19 mouse cellular contexts compared by ENCODE assay signal in the genomic region with DNA sequence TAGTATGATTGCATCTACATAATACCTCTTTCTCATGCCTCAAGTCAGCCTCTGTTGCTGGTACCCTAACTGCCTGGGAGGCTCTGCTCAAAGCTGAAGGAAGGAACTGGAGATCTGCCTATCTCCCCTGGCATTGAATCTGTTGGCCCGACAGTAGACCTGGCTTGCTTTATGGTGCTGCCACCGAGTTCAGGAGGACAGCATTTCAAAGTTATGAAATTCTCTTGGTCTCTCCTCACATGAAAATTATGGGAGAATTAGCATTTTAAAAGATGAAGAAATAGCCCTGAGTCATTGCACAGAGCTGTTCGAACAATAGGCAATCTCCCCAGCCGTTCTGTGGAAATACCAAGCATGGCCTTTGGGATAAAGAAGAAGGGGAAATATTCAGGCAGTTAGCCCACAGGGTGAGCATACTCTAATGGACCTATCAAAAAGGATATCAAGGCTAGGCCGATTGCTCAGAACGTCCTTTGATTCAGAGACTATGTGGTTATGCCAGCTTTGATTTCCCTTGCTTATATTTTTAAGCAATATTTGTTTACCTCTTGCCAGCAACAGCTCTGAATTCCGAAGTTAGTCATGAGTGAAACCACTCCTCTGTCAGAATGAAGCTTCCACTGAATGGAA.
DNase-seq lines count a peak whose midpoint lies in the region.
"Had no signal": no experiment of that assay in that cellular context is flagged by ENCODE, and none has a peak within 500 bp of the region (broad histone marks: within the 10 kb centered on the region; RNA-seq: fewer than 3 reads in every experiment).

No protein-coding gene starts in this region.

- intact Hi-C loops in left cerebral cortex, postnatal 10 days (cut with DNase I): no loop called here

- DNase-seq in lung, postnatal 36 days: peak; percentile 2
- no peak for DNase-seq in lung, postnatal 25 days (ENCODE audit: low spot score)
- peak; percentile 25 for DNase-seq in adrenal gland, postnatal 10 days
- DNase-seq in gonadal fat pad, adult 2 months (ENCODE audit: low read depth): peak; percentile 75
- DNase-seq in layer of hippocampus, adult 18-20 months (ENCODE audit: low spot score in 2 of 2): no peak
- DNase-seq in ovary, postnatal 14 days (ENCODE audit: low spot score): no peak
- no peak for DNase-seq in left cerebral cortex, postnatal 10 days (ENCODE audit: extremely low spot score in 1 of 2, low spot score in 2 of 2)
- DNase-seq: B cell, adult 2 months; cerebellum, adult 18-20 months; cerebellum, postnatal 10 days; heart, postnatal 14 days; kidney, adult 11 months; kidney, postnatal 4 days; layer of hippocampus, postnatal 36 days; liver; lung, postnatal 4 days; midbrain, embryonic 14.5 days; retina, postnatal 1 day; right cerebral cortex, postnatal 25 days had no signal

Comparison
In these comparisons a context has a peak if more than half of its experiments do, and no peak if none do; other contexts are left out.
1. DNase-seq: peak in lung, postnatal 36 days (single experiment), adrenal gland, postnatal 10 days (single experiment) and gonadal fat pad, adult 2 months (single experiment); none in lung, postnatal 25 days (single experiment), layer of hippocampus, adult 18-20 months (0 of 2), ovary, postnatal 14 days (single experiment) and left cerebral cortex, postnatal 10 days (0 of 2).